Mouse (Mus musculus) megakaryocyte, embryonic 14.5 days (primary cell): ENCODE data around the gene Hrh1. TPM values are rescaled to one million over a fixed set of nuclear protein-coding genes. Genes with fewer than 3 reads are reported as not detected.

Source experiments
- H3K27me3 ChIP-seq: replicated peaks from 2 replicates; pipeline ENCODE3; 2012; ENCODE audit warnings: inconsistent platforms
- H3K36me3 ChIP-seq: replicated peaks from 2 replicates; pipeline ENCODE3; 2012; ENCODE audit warnings: low read length, inconsistent platforms, mixed read lengths
- H3K4me1 ChIP-seq: 2 replicates; pipeline ENCODE4 v1.6.1; 2012; ENCODE audit warnings: inconsistent platforms
- H3K4me3 ChIP-seq: replicated peaks from 2 replicates; pipeline ENCODE3; 2012; ENCODE audit warnings: moderate library complexity, mild to moderate bottlenecking, inconsistent platforms
- H3K9me3 ChIP-seq: 2 replicates; pipeline ENCODE4 v1.6.1; 2012; ENCODE audit warnings: inconsistent platforms
- FLI1 ChIP-seq: IDR thresholded peaks from 2 replicates; pipeline ENCODE4 v1.6.1; 2012; ENCODE audit warnings: low read length, inconsistent platforms, mixed read lengths
- GATA1 ChIP-seq: IDR thresholded peaks from 3 replicates; pipeline ENCODE4 v1.6.1; 2012; ENCODE audit warnings: mixed read lengths, low read length, inconsistent platforms, borderline replicate concordance
- polyA plus RNA-seq: library from polyadenylated mRNA; stranded (reverse); fragments of >175 nt; gene quantifications from 2 replicates; pipeline ENCODE4 v1.2.3, GENCODE M21; 2012; ENCODE audit warnings: low replicate concordance; ENCODE audit not compliant: insufficient read depth

Hrh1 gene
- 0.79 TPM in 1 of 2 replicates, not detected in the other for polyA plus RNA-seq

- H3K36me3 ChIP-seq, result no peaks in the 10 kb centered on the region
- TF ChIP-seq FLI1, result no peak
- TF ChIP-seq GATA1, result no peak
- no peaks in the 10 kb centered on the region for H3K9me3 ChIP-seq
- peak within 1 kb of the TSS; percentile 50 for H3K4me3 ChIP-seq
- H3K27me3 ChIP-seq, result peaks cover 67% of the 10 kb centered on the region
- H3K4me1 ChIP-seq, result peaks cover 6% of the 10 kb centered on the region
Observed at GRCm38 (mm10) chr6:114397691-114398217, at the start of gene Hrh1. Gene Hrh1, plus strand, starts transcription at chr6:114397936.

DNA sequence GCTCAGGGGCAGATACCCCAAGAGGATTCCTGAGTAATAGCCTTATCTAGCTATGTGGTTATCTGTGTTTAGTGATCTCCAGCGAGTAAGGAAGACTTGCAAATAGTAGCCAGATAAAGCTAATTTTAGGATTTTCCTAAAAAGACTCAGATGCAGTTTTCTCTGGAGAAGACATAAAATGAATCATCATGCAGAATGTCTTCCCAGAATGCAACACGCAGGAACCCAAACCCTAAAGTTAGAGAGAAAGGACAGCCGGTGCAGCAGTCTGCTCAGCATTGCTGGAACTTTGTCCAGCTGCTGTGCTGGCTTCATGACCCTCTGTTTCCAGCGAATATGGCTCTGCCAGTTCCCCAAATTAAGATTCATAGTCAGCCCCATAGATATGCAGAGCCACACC lies 43.1 kb upstream of the Hrh1 start:
- no peak for TF ChIP-seq GATA1
- TF ChIP-seq FLI1, result no peak
- Histone ChIP-seq H3K4me3 (no peak overlapping the region), H3K4me1 (0 out of 2 replicates have a peak, but pooled peaks cover 5% of the 10 kb centered on the region), H3K9me3 (no peaks in the 10 kb centered on the region), H3K36me3 (no peaks in the 10 kb centered on the region), H3K27me3 (peaks cover 2% of the 10 kb centered on the region)

GRCm38 (mm10) chr6:114358171-114358570 lies 39.6 kb upstream of the Hrh1 start:
- Histone ChIP-seq H3K27me3 (peaks cover 2% of the 10 kb centered on the region), H3K36me3 (no peaks in the 10 kb centered on the region), H3K4me1 (0 out of 2 replicates have a peak, but pooled peaks cover 5% of the 10 kb centered on the region), H3K9me3 (no peaks in the 10 kb centered on the region), H3K4me3 (no peak overlapping the region)
- no peak for TF ChIP-seq FLI1
- TF ChIP-seq GATA1, result no peak

- Histone ChIP-seq H3K27me3 (peaks cover 3% of the 10 kb centered on the region), H3K4me3 (no peak overlapping the region), H3K36me3 (no peaks in the 10 kb centered on the region), H3K9me3 (no peaks in the 10 kb centered on the region), H3K4me1 (0 out of 2 replicates have a peak, but pooled peaks cover 5% of the 10 kb centered on the region)
- TF ChIP-seq FLI1 (no peak), GATA1 (no peak)
Observed at GRCm38 (mm10) chr6:114362355-114362754, 35.4 kb upstream of the Hrh1 start.

GRCm38 (mm10) chr6:114363740-114364139 lies 34.0 kb upstream of the Hrh1 start:
- H3K27me3 ChIP-seq, result peaks cover 3% of the 10 kb centered on the region
- H3K4me3 ChIP-seq, result no peak overlapping the region
- TF ChIP-seq FLI1 (no peak), GATA1 (no peak)
- H3K4me1 ChIP-seq, result no peaks in the 10 kb centered on the region
- no peaks in the 10 kb centered on the region for H3K36me3 ChIP-seq
- no peaks in the 10 kb centered on the region for H3K9me3 ChIP-seq

DNA sequence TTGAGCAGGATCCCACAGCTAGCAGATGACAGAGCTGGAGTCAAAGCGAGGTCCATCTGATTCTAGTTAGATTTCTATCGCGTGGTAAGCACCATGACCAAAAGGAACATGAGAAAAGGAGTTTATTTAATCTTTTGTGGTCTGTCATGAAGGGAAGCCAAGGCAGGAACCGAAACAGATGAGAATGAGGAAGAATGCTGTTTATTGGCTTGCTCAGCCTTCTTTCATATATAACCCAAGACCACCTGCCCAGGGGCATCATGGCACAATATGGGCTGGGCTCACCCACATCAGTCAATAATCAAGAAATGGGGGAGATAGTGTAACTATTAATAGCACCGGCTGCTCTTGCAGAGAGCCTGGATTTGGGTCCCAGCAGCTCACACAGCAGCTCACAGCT lies 33.0 kb upstream of the Hrh1 start:
- H3K4me3 ChIP-seq, result no peak overlapping the region
- no peaks in the 10 kb centered on the region for H3K9me3 ChIP-seq
- no peak for TF ChIP-seq FLI1
- TF ChIP-seq GATA1, result no peak
- peaks cover 3% of the 10 kb centered on the region for H3K27me3 ChIP-seq
- no peaks in the 10 kb centered on the region for H3K4me1 ChIP-seq
- no peaks in the 10 kb centered on the region for H3K36me3 ChIP-seq

- H3K4me1 ChIP-seq, result no peaks in the 10 kb centered on the region
- peaks cover 3% of the 10 kb centered on the region for H3K27me3 ChIP-seq
- no peak overlapping the region for H3K4me3 ChIP-seq
- H3K36me3 ChIP-seq, result no peaks in the 10 kb centered on the region
- TF ChIP-seq FLI1 (no peak), GATA1 (no peak)
- H3K9me3 ChIP-seq, result no peaks in the 10 kb centered on the region
Observed at GRCm38 (mm10) chr6:114366191-114366590, 31.5 kb upstream of the Hrh1 start.

DNA sequence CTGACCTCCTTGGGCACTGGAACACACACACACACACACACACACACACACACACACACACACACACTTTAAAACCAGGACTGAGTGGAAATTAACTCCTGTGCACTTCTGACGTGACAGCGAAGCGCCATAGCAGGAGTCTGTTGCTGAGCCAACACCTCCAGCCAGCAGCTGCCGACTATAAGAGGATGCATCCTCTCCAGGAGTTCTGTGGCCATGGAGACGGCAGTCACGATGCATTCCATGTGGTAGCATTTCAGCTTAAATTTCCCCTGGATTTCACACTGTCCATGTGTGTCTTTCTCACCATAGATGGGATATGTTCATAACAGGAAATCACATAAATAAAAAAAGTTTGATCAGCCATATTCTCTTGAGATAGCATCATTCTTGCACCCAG lies 30.1 kb upstream of the Hrh1 start:
- no peaks in the 10 kb centered on the region for H3K4me1 ChIP-seq

DNA sequence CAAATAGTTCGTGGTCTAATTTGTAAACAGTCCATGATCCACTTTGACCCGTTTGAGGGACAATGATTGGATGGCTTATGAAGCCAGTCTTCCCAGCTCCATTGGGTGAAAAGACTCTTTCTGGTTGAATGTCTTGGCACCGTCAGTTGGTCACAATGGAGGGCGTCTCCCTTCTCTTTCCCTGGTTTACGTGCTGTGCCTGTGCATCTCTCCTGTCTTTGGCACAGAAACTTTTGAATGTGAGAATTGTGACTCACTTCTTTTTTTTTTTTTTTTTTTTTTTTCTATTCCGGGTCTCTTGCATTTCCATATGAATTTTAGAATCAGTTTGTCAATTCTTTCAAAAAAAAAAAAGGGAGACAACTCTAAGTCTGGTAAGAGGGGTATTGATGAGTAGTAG lies 29.5 kb upstream of the Hrh1 start:
- H3K9me3 ChIP-seq, result peaks cover 7% of the 10 kb centered on the region; the same call in 1 of the 2 replicates
- peaks cover 3% of the 10 kb centered on the region for H3K27me3 ChIP-seq
- H3K4me3 ChIP-seq, result no peak overlapping the region
- H3K4me1 ChIP-seq, result no peaks in the 10 kb centered on the region
- H3K36me3 ChIP-seq, result no peaks in the 10 kb centered on the region
- TF ChIP-seq FLI1 (no peak), GATA1 (no peak)

More for the DNA sequence above, 30.1 kb upstream of the Hrh1 start:
- no peak overlapping the region for H3K4me3 ChIP-seq
- TF ChIP-seq GATA1 (no peak), FLI1 (no peak)
- peaks cover 4% of the 10 kb centered on the region; the same call in 1 of the 2 replicates for H3K9me3 ChIP-seq
- peaks cover 3% of the 10 kb centered on the region for H3K27me3 ChIP-seq
- no peaks in the 10 kb centered on the region for H3K36me3 ChIP-seq

DNA sequence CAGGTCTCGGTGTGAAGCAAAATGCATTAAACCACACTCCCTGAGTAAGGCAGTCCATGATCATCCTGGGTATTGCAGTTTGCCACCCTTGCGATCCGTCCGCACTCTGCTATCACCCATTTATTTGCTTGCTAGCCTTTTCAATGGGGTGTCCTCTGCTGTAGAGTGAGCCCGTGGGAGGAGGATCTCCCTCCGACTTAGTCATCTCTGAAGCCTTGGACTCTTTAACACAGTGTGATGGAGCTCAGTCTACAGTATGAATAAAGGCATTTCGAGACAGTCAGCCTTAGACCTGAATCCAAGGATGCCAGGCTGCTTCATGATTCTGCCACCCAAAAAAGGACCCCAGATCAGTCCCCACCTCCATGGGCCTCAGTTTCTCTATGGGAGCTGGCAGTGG lies 25.0 kb upstream of the Hrh1 start:
- Histone ChIP-seq H3K4me1 (no peaks in the 10 kb centered on the region), H3K36me3 (no peaks in the 10 kb centered on the region), H3K4me3 (no peak overlapping the region), H3K9me3 (peaks cover 19% of the 10 kb centered on the region), H3K27me3 (no peaks in the 10 kb centered on the region)
- TF ChIP-seq GATA1 (no peak), FLI1 (no peak)
